Mouse (Mus musculus): ENCODE measurements around the gene Atg10. TPM values are rescaled to one million over a fixed set of nuclear protein-coding genes. Genes with fewer than 3 reads are reported as not detected.

The Atg10 gene
- polyA plus RNA-seq, 1 experiment from 2014 or later: 4.8 TPM

DNA sequence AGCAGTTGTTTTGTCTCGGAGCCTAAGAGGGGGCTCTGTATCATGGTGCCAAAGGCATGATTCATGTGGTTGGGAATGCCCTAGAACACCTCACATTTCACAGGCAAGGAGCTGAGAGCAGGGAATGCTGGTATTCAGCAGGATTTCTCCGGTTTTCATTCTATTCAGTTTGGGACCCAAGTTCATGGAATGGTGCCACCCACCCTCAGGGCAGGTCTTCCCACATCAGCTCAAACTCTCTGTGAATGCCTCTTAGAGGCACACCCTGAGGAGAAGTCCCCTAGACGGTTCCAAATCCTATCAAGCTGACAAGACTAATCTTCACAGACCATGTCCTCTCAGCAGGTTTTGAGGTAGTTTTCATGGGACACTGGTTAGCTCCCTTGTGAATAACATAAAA lies 211.9 kb downstream of the Atg10 start:
- WGBS (ENCODE audit: insufficient replicate concordance): 60% methylated on average over 3 of the region's 3 CpGs
- Histone ChIP-seq H3K36me3 (replicated peaks; ENCODE audit: insufficient read depth, low read length) (no peaks in the 10 kb centered on the region), H3K4me1 (ENCODE audit: insufficient read depth) (no peaks in the 10 kb centered on the region), H3K4me2 (ENCODE audit: low read depth, low read length) (no peak overlapping the region), H3K4me3 (ENCODE audit: low read depth, low read length) (no peak overlapping the region), H3K27me3 (ENCODE audit: insufficient read depth, low read length) (no peaks in the 10 kb centered on the region), H3K27ac (ENCODE audit: low read depth) (no peak overlapping the region), H3K9ac (replicated peaks) (no peak overlapping the region), H3K9me3 (ENCODE audit: low read length) (no peaks in the 10 kb centered on the region)
- DNase-seq (no peak), ATAC-seq (no peak)
- TF ChIP-seq CTCF (IDR thresholded peaks at IDR 0.05; ENCODE audit: low read depth) (no peak), EP300 (IDR thresholded peaks at IDR 0.05; ENCODE audit: low read depth) (no peak)

DNA sequence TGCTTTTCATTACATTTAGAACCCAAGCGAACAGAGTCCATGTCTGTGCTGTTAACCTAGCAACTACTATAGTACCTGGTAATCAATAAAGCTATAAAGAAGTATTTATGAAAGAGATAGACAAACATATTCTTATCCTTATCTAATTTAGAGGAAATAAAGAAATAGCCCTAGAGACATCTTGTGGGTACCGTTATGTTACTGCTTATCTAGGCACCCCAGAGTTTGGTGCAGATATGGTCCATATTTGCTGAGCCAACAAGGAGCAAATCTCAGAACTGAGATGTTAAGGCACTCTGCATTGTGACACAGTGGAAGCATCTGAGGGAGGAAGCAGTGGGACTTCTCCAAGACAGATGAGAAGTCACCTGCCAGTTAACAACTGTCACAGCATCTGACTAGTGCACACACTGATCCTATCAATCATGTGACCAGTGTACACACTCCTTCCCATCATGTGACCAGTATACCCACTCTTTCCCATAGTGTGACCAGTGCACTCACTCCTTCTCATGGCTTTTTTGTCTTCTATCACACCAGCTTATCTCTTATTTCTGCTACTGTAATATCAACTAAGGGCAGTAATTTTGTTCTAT lies 228.6 kb downstream of the Atg10 start:
- 48% methylated on average over 2 of the region's 2 CpGs for WGBS (ENCODE audit: insufficient replicate concordance)
- H3K4me1 ChIP-seq (ENCODE audit: insufficient read depth): no peaks in the 10 kb centered on the region

DNA sequence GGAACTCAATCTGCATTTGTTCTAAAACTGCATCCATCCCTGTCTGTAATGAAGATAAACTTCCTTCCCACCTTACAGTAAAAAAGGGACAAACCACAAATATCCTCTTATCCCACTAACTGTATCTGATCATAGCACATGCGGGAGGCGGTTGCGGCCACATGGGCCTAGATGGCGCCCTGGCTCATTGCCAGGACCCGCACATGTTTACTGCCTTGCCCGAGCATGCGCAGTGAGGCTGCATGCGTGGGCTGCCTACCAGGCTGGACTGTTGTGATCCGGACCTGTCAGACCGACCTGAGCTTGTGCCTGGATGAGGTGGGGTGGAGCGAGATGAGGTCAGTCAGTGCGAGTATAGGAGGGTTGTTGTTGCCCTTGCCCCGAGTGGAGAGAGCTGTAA lies 230.2 kb downstream of the Atg10 start:
- H3K27ac ChIP-seq (ENCODE audit: low read depth): no peak overlapping the region
- no peak overlapping the region for H3K4me3 ChIP-seq (ENCODE audit: low read depth, low read length)
- no peaks in the 10 kb centered on the region for H3K27me3 ChIP-seq (ENCODE audit: insufficient read depth, low read length)
- no peaks in the 10 kb centered on the region for H3K36me3 ChIP-seq (replicated peaks; ENCODE audit: insufficient read depth, low read length)
- WGBS (ENCODE audit: insufficient replicate concordance): 79% methylated on average over 13 of the region's 13 CpGs
- H3K9me3 ChIP-seq (ENCODE audit: low read length): no peaks in the 10 kb centered on the region
- H3K4me2 ChIP-seq (ENCODE audit: low read depth, low read length): no peak overlapping the region
- no peak overlapping the region for H3K9ac ChIP-seq (replicated peaks)
- no peak for ATAC-seq
- H3K4me1 ChIP-seq (ENCODE audit: insufficient read depth): no peaks in the 10 kb centered on the region
- DNase-seq: no peak
- TF ChIP-seq CTCF (IDR thresholded peaks at IDR 0.05; ENCODE audit: low read depth) (no peak), EP300 (IDR thresholded peaks at IDR 0.05; ENCODE audit: low read depth) (no peak)

More for the DNA sequence above, 228.6 kb downstream of the Atg10 start:
- TF ChIP-seq EP300 (IDR thresholded peaks at IDR 0.05; ENCODE audit: low read depth) (no peak), CTCF (IDR thresholded peaks at IDR 0.05; ENCODE audit: low read depth) (no peak)
- Histone ChIP-seq H3K9ac (replicated peaks) (no peak overlapping the region), H3K9me3 (ENCODE audit: low read length) (no peaks in the 10 kb centered on the region), H3K36me3 (replicated peaks; ENCODE audit: insufficient read depth, low read length) (no peaks in the 10 kb centered on the region), H3K4me3 (ENCODE audit: low read depth, low read length) (no peak overlapping the region), H3K27ac (ENCODE audit: low read depth) (no peak overlapping the region), H3K4me2 (ENCODE audit: low read depth, low read length) (no peak overlapping the region), H3K27me3 (ENCODE audit: insufficient read depth, low read length) (no peaks in the 10 kb centered on the region)
- DNase-seq: no peak
- no peak for ATAC-seq

DNA sequence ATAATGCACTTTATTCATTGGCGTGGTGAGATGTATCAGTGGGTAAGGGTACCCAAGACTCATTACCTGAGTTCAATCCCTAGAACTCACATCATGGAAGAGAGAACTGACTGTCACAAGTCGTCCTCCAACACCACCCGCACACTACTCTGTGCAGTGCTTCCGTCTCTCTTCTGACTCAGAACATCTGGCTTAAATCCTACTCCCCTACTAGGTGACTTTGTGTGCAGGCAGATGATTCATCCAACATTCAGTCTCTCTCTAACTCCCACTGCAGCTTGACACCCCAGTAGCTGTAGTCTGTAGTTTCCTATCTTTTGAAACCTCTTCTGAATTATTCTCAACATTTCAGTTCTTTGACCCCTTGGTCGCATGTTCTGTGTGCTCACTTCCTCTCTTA lies 230.8 kb downstream of the Atg10 start:
- Histone ChIP-seq H3K4me1 (ENCODE audit: insufficient read depth) (no peaks in the 10 kb centered on the region), H3K9me3 (ENCODE audit: low read length) (no peaks in the 10 kb centered on the region), H3K9ac (replicated peaks) (no peak overlapping the region), H3K4me2 (ENCODE audit: low read depth, low read length) (no peak overlapping the region), H3K36me3 (replicated peaks; ENCODE audit: insufficient read depth, low read length) (no peaks in the 10 kb centered on the region), H3K4me3 (ENCODE audit: low read depth, low read length) (no peak overlapping the region), H3K27ac (ENCODE audit: low read depth) (no peak overlapping the region), H3K27me3 (ENCODE audit: insufficient read depth, low read length) (no peaks in the 10 kb centered on the region)
- DNase-seq (no peak), ATAC-seq (no peak)
- 85% methylated on average over 5 of the region's 5 CpGs for whole genome bisulfite sequencing (ENCODE audit: insufficient replicate concordance)
- no peak for TF ChIP-seq CTCF (IDR thresholded peaks at IDR 0.05; ENCODE audit: low read depth)
- TF ChIP-seq EP300 (IDR thresholded peaks at IDR 0.05; ENCODE audit: low read depth): no peak

DNA sequence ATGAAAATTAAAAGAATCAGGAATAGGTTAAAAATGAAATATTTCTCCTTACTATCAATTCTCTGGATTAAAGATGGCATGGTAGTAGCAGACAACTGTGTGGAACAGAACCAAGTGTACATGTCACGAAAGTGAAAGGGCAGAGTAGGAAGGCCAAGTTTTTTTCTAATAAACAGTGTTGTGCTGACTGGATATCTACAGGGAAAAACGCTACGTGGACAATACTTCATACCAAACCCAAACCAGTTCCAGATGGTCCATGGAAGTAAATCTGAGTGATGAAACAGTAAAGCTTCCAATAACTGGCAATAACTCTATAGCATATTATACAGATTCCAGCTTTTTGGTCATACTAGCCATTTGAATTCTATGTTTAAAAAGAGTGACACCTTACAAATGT lies 235.5 kb downstream of the Atg10 start:
- Histone ChIP-seq H3K27me3 (ENCODE audit: insufficient read depth, low read length) (no peaks in the 10 kb centered on the region), H3K4me1 (ENCODE audit: insufficient read depth) (no peaks in the 10 kb centered on the region), H3K4me3 (ENCODE audit: low read depth, low read length) (no peak overlapping the region), H3K27ac (ENCODE audit: low read depth) (no peak overlapping the region), H3K9ac (replicated peaks) (no peak overlapping the region), H3K4me2 (ENCODE audit: low read depth, low read length) (no peak overlapping the region), H3K9me3 (ENCODE audit: low read length) (no peaks in the 10 kb centered on the region), H3K36me3 (replicated peaks; ENCODE audit: insufficient read depth, low read length) (no peaks in the 10 kb centered on the region)
- DNase-seq (no peak), ATAC-seq (no peak)
- TF ChIP-seq EP300 (IDR thresholded peaks at IDR 0.05; ENCODE audit: low read depth): no peak
- 82% methylated on average over 3 of the region's 3 CpGs for WGBS (ENCODE audit: insufficient replicate concordance)

DNA sequence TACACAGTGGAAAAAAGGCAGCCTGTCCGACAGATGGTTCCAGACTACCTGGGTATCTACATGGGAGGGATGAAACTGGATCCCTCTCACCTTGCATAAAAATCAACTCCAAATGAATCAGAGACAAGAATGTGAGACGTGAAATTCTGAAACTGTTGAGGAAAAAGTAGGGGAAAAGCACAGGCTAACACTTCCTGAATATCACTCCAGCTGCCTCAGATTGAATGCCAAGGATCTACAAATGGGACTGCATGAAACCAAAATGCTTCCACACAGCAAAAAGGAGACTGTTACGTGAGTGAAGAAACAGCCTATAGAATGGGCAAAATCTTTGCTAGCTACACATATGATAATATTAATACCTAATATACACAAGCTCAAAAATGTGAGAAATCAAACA lies 238.4 kb downstream of the Atg10 start:
- TF ChIP-seq EP300 (IDR thresholded peaks at IDR 0.05; ENCODE audit: low read depth) (no peak), CTCF (IDR thresholded peaks at IDR 0.05; ENCODE audit: low read depth) (no peak)
- 67% methylated on average over 3 of the region's 3 CpGs for WGBS (ENCODE audit: insufficient replicate concordance)

DNA sequence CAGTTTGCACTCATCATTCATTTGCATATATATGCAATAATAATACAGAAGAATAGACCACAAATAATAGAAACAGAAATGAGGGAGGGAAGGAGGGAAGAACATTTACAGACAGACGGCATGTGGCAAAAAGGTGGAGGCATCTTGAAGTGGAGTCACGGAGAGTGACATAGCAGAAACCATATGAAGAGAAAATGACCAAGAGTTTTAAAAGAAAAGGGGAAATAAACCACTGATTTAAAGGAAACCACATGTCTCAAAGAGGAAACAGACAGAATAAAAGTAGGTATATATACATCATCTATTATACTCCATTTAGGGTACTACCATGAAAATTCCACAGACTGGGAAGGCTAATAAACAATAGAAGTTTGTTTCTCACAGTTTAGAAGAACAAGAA lies 239.7 kb downstream of the Atg10 start:
- TF ChIP-seq CTCF (IDR thresholded peaks at IDR 0.05; ENCODE audit: low read depth) (no peak), EP300 (IDR thresholded peaks at IDR 0.05; ENCODE audit: low read depth) (no peak)

More for the DNA sequence above, 238.4 kb downstream of the Atg10 start:
- ATAC-seq (no peak), DNase-seq (no peak)
- Histone ChIP-seq H3K27ac (ENCODE audit: low read depth) (no peak overlapping the region), H3K4me1 (ENCODE audit: insufficient read depth) (no peaks in the 10 kb centered on the region), H3K4me3 (ENCODE audit: low read depth, low read length) (no peak overlapping the region), H3K9ac (replicated peaks) (no peak overlapping the region), H3K9me3 (ENCODE audit: low read length) (no peaks in the 10 kb centered on the region), H3K27me3 (ENCODE audit: insufficient read depth, low read length) (no peaks in the 10 kb centered on the region), H3K4me2 (ENCODE audit: low read depth, low read length) (no peak overlapping the region), H3K36me3 (replicated peaks; ENCODE audit: insufficient read depth, low read length) (no peaks in the 10 kb centered on the region)

More for the DNA sequence above, 239.7 kb downstream of the Atg10 start:
- Histone ChIP-seq H3K27me3 (ENCODE audit: insufficient read depth, low read length) (no peaks in the 10 kb centered on the region), H3K27ac (ENCODE audit: low read depth) (no peak overlapping the region), H3K9me3 (ENCODE audit: low read length) (no peaks in the 10 kb centered on the region), H3K36me3 (replicated peaks; ENCODE audit: insufficient read depth, low read length) (no peaks in the 10 kb centered on the region), H3K4me3 (ENCODE audit: low read depth, low read length) (no peak overlapping the region), H3K4me1 (ENCODE audit: insufficient read depth) (no peaks in the 10 kb centered on the region), H3K4me2 (ENCODE audit: low read depth, low read length) (no peak overlapping the region), H3K9ac (replicated peaks) (no peak overlapping the region)
- 32% methylated on average over 2 of the region's 2 CpGs for WGBS (ENCODE audit: insufficient replicate concordance)
- ATAC-seq: no peak
- DNase-seq: no peak
